ENCODE assay signal across 8 mouse cellular contexts in genomic region chr5:101766248-101766647, GRCm38 (mm10). TPM values are rescaled to one million over a fixed set of nuclear protein-coding genes. Genes with fewer than 3 reads are reported as not detected.
DNase-seq lines count a peak whose midpoint lies in the region; ATAC-seq and TF ChIP-seq lines count a peak whose summit lies in the region.

No protein-coding gene starts in this region.

- H3K36me3 ChIP-seq in lung, embryonic 15.5 days = no peaks in the 10 kb centered on the region
- H3K36me3 ChIP-seq in intestine, postnatal 0 days (ENCODE audit: control insufficient read depth, insufficient read depth) = no peaks in the 10 kb centered on the region
- no peaks in the 10 kb centered on the region for H3K36me3 ChIP-seq in stomach, embryonic 15.5 days

- DNase-seq in adrenal gland, adult 2 months = peak; percentile 22
- no peak for DNase-seq in adrenal gland, postnatal 10 days
- DNase-seq in lung, postnatal 4 days = no peak
- no peak for DNase-seq in cerebellum, adult 9-11 months
- DNase-seq in cerebellum, postnatal 4 days (ENCODE audit: low spot score in 2 of 2) = no peak

- ATAC-seq in lung, embryonic 15.5 days (ENCODE audit: borderline replicate concordance, extremely low read depth, low FRiP score, low TSS enrichment) = no peak
- no peak for ATAC-seq in intestine, postnatal 0 days
- ATAC-seq in stomach, embryonic 15.5 days (ENCODE audit: insufficient read depth, low FRiP score, low read depth) = no peak

- H3K9ac ChIP-seq in lung, embryonic 15.5 days = no peak overlapping the region
- H3K9ac ChIP-seq in intestine, postnatal 0 days (ENCODE audit: low read depth, low read length) = no peak overlapping the region
- H3K9ac ChIP-seq in stomach, embryonic 15.5 days = no peak overlapping the region

- H3K4me2 ChIP-seq in lung, embryonic 15.5 days = peak overlapping the region; percentile 99
- peak overlapping the region; percentile 99 for H3K4me2 ChIP-seq in intestine, postnatal 0 days (replicated peaks; ENCODE audit: low read depth)
- peak overlapping the region; percentile 99 for H3K4me2 ChIP-seq in stomach, embryonic 15.5 days

- H3K4me3 ChIP-seq in lung, embryonic 15.5 days = peak overlapping the region; percentile 64; the same call in 1 of the 2 replicates
- peak overlapping the region; percentile 86 for H3K4me3 ChIP-seq in intestine, postnatal 0 days (ENCODE audit: low read depth, low read length)
- H3K4me3 ChIP-seq in stomach, embryonic 15.5 days (replicated peaks) = peak overlapping the region; percentile 79

- H3K9me3 ChIP-seq in lung, embryonic 15.5 days = no peaks in the 10 kb centered on the region
- H3K9me3 ChIP-seq in intestine, postnatal 0 days (ENCODE audit: control insufficient read depth) = no peaks in the 10 kb centered on the region
- H3K9me3 ChIP-seq in stomach, embryonic 15.5 days = no peaks in the 10 kb centered on the region

- peaks cover 56% of the 10 kb centered on the region for H3K27me3 ChIP-seq in lung, embryonic 15.5 days
- H3K27me3 ChIP-seq in intestine, postnatal 0 days (replicated peaks; ENCODE audit: control insufficient read depth, insufficient read depth, low read length) = no peaks in the 10 kb centered on the region
- H3K27me3 ChIP-seq in stomach, embryonic 15.5 days (replicated peaks) = peaks cover 22% of the 10 kb centered on the region

- WGBS in lung, embryonic 15.5 days = 14% methylated on average over 6 of the region's 6 CpGs
- 13% methylated on average over 6 of the region's 6 CpGs for WGBS in intestine, postnatal 0 days
- WGBS in stomach, embryonic 15.5 days = 18% methylated on average over 6 of the region's 6 CpGs

- H3K27ac ChIP-seq in lung, embryonic 15.5 days = no peak overlapping the region
- peak overlapping the region; percentile 88; the same call in 1 of the 2 replicates for H3K27ac ChIP-seq in intestine, postnatal 0 days (ENCODE audit: low read depth, low read length)
- H3K27ac ChIP-seq in stomach, embryonic 15.5 days = no peak overlapping the region

- no peak for TF ChIP-seq CTCF in intestine, postnatal 0 days (IDR thresholded peaks at IDR 0.05; ENCODE audit: low read depth)

- peaks cover 22% of the 10 kb centered on the region for H3K4me1 ChIP-seq in lung, embryonic 15.5 days
- peaks cover 2% of the 10 kb centered on the region; the same call in 1 of the 2 replicates for H3K4me1 ChIP-seq in intestine, postnatal 0 days (replicated peaks; ENCODE audit: control insufficient read depth, insufficient read depth, low read length)
- H3K4me1 ChIP-seq in stomach, embryonic 15.5 days = 0 out of 2 replicates have a peak, but pooled peaks cover 9% of the 10 kb centered on the region

RNA-seq across cellular contexts. Expression of gene Cds1, which starts 1.3 kb away (rescaled TPM):
- total RNA-seq in adrenal gland, adult 2 months (2021) = 1 to 10 TPM; 6.6 to 8.6 TPM
- 4.3 and 6.2 TPM in 2 replicates for polyA plus RNA-seq in adrenal gland, adult 2 months (2012; rRNA removed)
- total RNA-seq in adrenal gland, postnatal 10 days (2021) = 10 to 100 TPM; 11.1 to 12.2 TPM
- 4.1 and 7.4 TPM in 2 replicates for polyA plus RNA-seq in lung, embryonic 15.5 days (2015; fragmentation: Nextera tagmentation; extraction: Ambion mirVana)
- polyA plus RNA-seq in intestine, postnatal 0 days (2015; fragmentation: Nextera tagmentation; extraction: Ambion mirVana) = 31.9 and 32.2 TPM in 2 replicates
- 6.5 and 7.5 TPM in 2 replicates for polyA plus RNA-seq in stomach, embryonic 15.5 days (2015; fragmentation: Nextera tagmentation; extraction: Ambion mirVana)
